Mouse (Mus musculus) c-Kit-positive CD71-positive TER-119-positive erythroid progenitor cells, embryonic 14.5 days (primary cell): ENCODE results near the gene Zfp185.

Experiments
- DNase-seq: peaks from one replicate; pipeline ENCODE4 v3.0.0-alpha.2; 2013; ENCODE audit warnings: low spot score

The Zfp185 gene

GRCm38 (mm10) chrX:72986841-72987519 lies at the start of gene Zfp185:
TSS of gene Zfp185 (plus strand) at chrX:72987339.
- no peak for DNase-seq

GRCm38 (mm10) chrX:72953464-72953863 lies 33.7 kb upstream of the Zfp185 start:
- no peak for DNase-seq

- no peak for DNase-seq
Measured at GRCm38 (mm10) chrX:72956486-72956885, 30.7 kb upstream of the Zfp185 start.

GRCm38 (mm10) chrX:72960431-72960830 lies 26.7 kb upstream of the Zfp185 start:
- no peak for DNase-seq

GRCm38 (mm10) chrX:72961511-72961910 lies 25.6 kb upstream of the Zfp185 start:
- DNase-seq = no peak

GRCm38 (mm10) chrX:72962743-72963142 lies 24.4 kb upstream of the Zfp185 start:
- DNase-seq = no peak

GRCm38 (mm10) chrX:72982831-72983230 lies 4.3 kb upstream of the Zfp185 start:
- no peak for DNase-seq

- DNase-seq = no peak
Measured at GRCm38 (mm10) chrX:72985607-72986006, 1.5 kb upstream of the Zfp185 start.

GRCm38 (mm10) chrX:72987520-72987905 lies 374 bp downstream of the Zfp185 start:
- DNase-seq = no peak

GRCm38 (mm10) chrX:72988431-72988830 lies 1.3 kb downstream of the Zfp185 start:
- DNase-seq = no peak

- no peak for DNase-seq
Measured at GRCm38 (mm10) chrX:72990581-72990980, 3.4 kb downstream of the Zfp185 start.

GRCm38 (mm10) chrX:72992291-72992919 lies 5.3 kb downstream of the Zfp185 start:
- DNase-seq = no peak

- no peak for DNase-seq
Measured at GRCm38 (mm10) chrX:72995542-72995941, 8.4 kb downstream of the Zfp185 start.

- DNase-seq = no peak
Measured at GRCm38 (mm10) chrX:73003110-73003509, 16.0 kb downstream of the Zfp185 start.

GRCm38 (mm10) chrX:73005678-73006077 lies 18.5 kb downstream of the Zfp185 start:
- DNase-seq = peak; percentile 62

- peak; percentile 88 for DNase-seq
Measured at GRCm38 (mm10) chrX:73007597-73008479, 20.7 kb downstream of the Zfp185 start.

GRCm38 (mm10) chrX:73012846-73013245 lies 25.7 kb downstream of the Zfp185 start:
- DNase-seq = no peak

GRCm38 (mm10) chrX:73037003-73037402 lies 49.9 kb downstream of the Zfp185 start, which contains the start of gene Pnma5:
TSS of gene Pnma5 (minus strand) at chrX:73037103.
- no peak for DNase-seq

GRCm38 (mm10) chrX:73038831-73039230 lies 51.7 kb downstream of the Zfp185 start:
- DNase-seq = no peak

GRCm38 (mm10) chrX:73039666-73040065 lies 52.5 kb downstream of the Zfp185 start:
- DNase-seq = no peak

GRCm38 (mm10) chrX:73053860-73054563 lies 66.9 kb downstream of the Zfp185 start:
- peak; percentile 71 for DNase-seq

- DNase-seq = no peak
Measured at GRCm38 (mm10) chrX:73061528-73061927, 74.4 kb downstream of the Zfp185 start.
